Mouse (Mus musculus) ovary, adult 2 months (tissue): Measurements from ENCODE around the gene Dgkq. TPM values are rescaled to one million over a fixed set of nuclear protein-coding genes. Genes with fewer than 3 reads are reported as not detected.

Experiments
- polyA plus RNA-seq: library from polyadenylated mRNA; depleted of rRNA; stranded (reverse); fragments of >200 nt; gene quantifications from 2 replicates; pipeline ENCODE4 v1.2.3, GENCODE M21; 2012; rRNA removed

Gene Dgkq
- 35.9 and 39.0 TPM in 2 replicates for polyA plus RNA-seq

DNA sequence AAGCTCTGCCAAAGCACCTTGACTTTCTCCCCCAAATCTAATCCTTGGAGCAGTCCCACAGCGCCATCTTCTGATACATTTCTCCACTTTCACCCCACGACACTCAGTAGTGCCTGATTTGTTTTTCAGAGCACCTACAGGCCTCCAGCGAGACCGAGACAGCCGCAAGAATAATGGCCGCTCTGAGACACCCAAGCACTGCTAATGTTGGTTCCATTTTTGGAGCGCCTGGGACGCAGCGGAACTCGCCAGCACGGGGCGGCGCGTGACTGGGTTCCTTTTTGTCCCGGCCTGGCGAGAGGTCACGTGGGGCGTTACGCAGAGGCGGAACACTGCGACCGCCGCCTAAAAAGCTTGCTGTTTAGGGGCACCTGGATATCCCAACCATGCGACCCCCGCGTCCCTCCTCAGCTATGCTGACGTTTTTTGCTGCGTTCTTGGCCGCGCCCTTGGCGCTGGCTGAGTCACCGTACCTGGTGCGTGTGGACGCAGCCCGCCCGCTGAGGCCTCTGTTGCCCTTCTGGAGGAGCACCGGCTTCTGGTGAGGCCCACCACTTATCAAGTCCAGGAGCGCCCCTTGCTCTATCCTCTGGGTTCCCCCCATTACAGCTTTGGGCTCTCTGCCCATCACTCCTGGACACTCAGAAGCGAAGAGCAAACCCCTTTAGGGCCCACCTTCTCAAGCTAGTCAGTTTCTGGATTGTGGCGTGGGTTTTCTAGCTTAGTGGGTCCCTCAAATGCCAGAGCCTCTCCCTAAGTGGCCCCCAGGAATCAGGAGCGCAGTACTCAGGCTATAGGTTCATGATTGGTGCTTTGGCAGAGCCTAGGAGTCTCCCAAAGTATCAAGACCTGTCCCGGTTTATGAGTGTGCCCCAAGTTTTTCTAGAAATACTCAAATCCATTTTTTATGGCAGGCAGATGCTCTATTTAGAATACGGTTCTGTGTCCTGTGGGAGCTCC, at the start of gene Dgkq:
Dgkq (minus strand) TSS at position 696 of the 960 bp plus-strand sequence.

DNA sequence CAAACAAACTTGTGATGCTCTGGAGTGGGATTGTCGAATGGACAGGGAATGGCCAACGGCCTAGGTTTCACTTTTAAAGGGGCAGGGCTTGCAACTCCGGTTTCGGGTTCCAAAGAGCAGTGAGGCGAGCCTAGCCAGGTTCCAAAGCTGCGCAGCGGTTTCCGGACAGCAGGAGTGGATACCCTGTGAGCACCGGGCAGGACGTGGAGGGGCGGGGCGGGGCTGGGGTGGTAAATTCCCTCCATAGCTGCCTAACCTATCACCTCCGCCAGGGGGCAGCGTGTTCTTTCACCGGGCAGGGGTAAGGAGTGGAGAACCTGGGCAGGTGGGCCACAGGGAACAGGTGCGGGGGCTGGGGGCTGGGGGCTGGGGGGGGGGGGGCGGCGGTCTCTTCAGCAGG, 22.8 kb upstream of the Dgkq start, which contains the start of gene Fgfrl1:
Fgfrl1 (plus strand) TSS at position 112 of the 400 bp plus-strand sequence.

DNA sequence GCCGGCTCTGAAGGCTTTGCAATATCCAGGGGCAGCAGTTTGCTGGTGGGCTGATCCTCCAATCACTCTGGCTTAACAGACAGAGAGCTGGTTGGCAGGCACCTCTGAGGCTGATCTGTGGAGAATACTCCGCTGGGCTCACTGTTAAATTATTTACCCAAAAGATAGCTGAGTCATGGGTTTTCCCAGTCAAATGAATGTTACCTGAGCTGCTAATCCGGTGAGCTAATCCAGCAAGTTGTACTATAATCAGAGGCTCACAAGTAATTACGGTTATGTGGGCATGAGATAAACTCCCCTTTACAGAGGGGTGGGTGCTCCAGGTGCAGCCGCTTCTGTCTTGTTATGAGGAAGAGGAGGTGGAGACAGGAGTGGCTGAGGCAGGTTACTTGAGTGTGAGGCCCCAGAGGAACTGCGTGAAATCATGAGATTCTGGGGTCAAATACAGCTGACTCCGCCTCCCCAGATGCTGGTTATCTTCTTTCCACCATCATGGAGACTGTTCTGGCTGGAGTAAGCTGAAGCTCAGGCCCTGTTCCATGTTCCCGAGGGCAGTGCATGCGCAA, 5.9 kb upstream of the Dgkq start, which contains the start of gene Slc26a1:
Slc26a1 (minus strand) TSS at position 319 of the 566 bp plus-strand sequence.

DNA sequence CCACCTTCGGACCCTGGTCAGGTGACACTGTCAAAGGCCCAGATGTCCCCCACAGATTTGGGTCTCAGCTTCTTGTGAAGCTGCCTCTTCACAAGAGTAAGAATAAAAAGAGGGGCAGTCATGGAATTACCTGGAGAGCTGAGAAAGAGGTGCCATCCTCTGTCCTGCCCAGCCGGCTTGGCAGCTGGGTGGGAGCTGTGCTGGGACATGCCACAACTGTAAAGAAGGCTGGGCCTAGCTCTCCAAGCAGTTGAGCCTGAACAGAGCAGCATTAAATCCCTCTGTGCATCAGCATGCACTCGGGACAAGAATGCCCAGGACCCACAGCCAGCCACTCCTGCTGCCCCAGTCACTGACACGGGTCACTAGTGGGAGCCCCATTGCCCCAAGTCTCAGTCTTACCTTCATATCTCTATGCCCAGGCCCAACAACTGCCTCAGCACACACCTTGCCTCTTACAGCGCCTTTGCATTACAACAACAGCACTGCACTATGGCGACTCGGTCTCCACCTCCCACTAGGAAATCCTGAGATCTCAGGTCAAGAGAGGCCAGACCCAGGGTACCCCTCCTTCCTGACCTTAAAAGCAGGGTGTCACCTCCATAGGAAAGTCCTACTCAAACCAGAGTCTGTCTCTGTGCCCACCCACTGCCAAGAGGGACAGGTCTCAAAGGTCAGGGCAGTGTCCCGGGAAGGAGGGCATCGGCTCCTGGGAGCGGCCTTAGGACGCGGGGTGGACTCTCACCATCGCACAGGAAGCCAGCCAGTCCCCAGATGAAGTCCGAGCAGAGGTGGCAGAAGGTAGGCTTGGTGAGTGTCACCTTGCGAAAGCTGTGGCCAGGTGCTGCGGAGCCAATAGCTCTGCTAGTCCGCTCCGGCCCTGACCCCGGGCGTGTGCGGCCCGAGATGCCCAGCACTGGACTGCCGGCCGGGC, 9.5 kb downstream of the Dgkq start, which contains the start of gene Idua:
Idua (plus strand) TSS at position 634 of the 934 bp plus-strand sequence.

DNA sequence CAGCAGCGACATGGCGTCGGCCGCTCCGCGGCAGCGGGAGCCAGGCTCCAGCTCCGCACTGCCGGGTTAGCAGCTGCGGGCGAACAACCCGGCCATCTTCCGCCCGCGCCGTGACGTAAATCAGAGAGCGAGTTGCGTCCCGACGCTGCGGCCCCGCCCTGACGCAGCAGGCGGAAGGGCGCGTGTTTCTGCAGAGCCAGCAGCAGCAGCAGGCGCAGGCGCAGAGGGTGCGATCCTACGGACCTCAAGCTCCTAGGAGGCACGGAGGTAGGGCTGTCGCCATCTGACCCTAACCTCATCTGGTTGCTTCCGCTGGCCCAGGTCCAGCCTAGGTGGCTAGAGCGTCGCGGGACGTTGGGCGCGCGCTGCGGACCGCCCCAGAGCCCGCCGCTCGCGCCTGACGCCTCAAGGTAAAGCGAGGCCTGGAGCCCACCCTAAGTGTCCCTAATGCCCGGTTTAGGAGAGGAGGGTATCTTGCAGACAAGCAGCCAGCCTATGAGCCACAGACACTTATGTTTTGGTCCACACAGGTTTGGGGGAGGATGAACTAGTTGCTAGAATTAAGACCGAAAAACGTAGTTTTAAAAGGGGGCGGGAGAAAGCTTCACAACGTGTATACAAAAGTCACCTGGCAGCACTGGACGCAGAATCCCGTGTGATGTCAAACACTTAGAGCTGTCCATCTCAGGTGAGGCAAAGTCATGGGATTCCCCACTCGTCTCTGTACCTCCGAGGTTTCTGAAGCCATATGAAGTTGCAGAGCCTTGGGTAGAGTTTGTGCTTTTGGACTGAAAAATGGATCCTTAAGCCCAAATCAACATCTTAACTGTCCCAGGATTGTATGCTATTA, 39.6 kb downstream of the Dgkq start, which contains the start of the genes Gak and Tmem175:
Gak (minus strand) TSS at position 122 of the 850 bp plus-strand sequence.
Tmem175 (plus strand) TSS at position 137 of the 850 bp plus-strand sequence.

Other genes starting within 250 kb of the Dgkq start
- 18.3 and 24.5 TPM in 2 replicates for gene Atp5k, start 235.2 kb downstream of the Dgkq start, polyA plus RNA-seq
- gene Mfsd7a, start 220.8 kb downstream of the Dgkq start, polyA plus RNA-seq, result 8.2 and 8.5 TPM in 2 replicates
- 8.2 and 10.2 TPM in 2 replicates for gene Pcgf3, start 208.4 kb downstream of the Dgkq start, polyA plus RNA-seq
- gene Cplx1, start 119.6 kb downstream of the Dgkq start, polyA plus RNA-seq, result 0.43 and 0.84 TPM in 2 replicates
- 75.6 and 91.0 TPM in 2 replicates for gene Gak, start 39.9 kb downstream of the Dgkq start, polyA plus RNA-seq
- 74.6 and 81.8 TPM in 2 replicates for gene Tmem175, start 39.9 kb downstream of the Dgkq start, polyA plus RNA-seq
- 36.6 and 38.5 TPM in 2 replicates for gene Idua, start 9.3 kb downstream of the Dgkq start, polyA plus RNA-seq
- gene Slc26a1, start 5.9 kb upstream of the Dgkq start, polyA plus RNA-seq, result 0.32 and 0.47 TPM in 2 replicates
- 149 and 161 TPM in 2 replicates for gene Fgfrl1, start 22.7 kb upstream of the Dgkq start, polyA plus RNA-seq
- gene Rnf212, start 105.3 kb upstream of the Dgkq start, polyA plus RNA-seq, result 0.44 and 0.84 TPM in 2 replicates
- not detected in 2 replicates for gene Tmed11, start 125.7 kb upstream of the Dgkq start, polyA plus RNA-seq
- gene Vmn2r8, start 139.2 kb upstream of the Dgkq start, polyA plus RNA-seq, result not detected in 2 replicates
- not detected in 2 replicates for gene Vmn2r9, start 182.9 kb upstream of the Dgkq start, polyA plus RNA-seq